Mouse (Mus musculus): ENCODE data around the gene Fignl2.

DNA sequence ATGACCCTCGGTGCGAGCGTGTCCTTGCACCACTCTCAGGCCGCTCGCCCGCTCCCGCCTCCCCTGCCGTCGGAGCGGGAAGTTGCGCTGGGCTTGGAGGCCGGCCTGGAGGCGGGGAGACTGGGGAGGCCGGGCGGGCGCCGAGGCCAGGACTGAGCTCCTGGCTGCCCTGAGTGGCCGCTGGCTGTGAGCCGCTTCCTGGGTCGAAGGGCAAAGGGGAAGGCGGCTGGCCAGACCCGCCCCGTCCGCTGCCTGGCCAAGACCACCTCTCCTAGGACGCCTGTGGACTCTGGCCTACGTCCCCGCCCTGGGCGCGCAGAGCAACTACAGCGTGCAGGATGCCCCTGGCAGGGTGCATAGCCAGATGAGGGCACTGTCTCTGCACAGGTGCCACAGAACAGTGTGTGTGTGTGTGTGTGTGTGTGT, 377 bp upstream of the Fignl2 start:
- TF ChIP-seq ZNF384 (IDR thresholded peaks at IDR 0.05; ENCODE audit: low read depth, low read length): no peak
- no peak for TF ChIP-seq CHD2 (IDR thresholded peaks at IDR 0.05; ENCODE audit: low read depth, low read length)
- TF ChIP-seq MAFK (IDR thresholded peaks at IDR 0.05; ENCODE audit: insufficient read depth, low read depth, low read length): no peak
- no peak for TF ChIP-seq HCFC1 (IDR thresholded peaks at IDR 0.05; ENCODE audit: borderline replicate concordance, insufficient read depth, low read length)
- no peak for TF ChIP-seq ZC3H11A (IDR thresholded peaks at IDR 0.05; ENCODE audit: borderline replicate concordance, low read depth, low read length)

All from ES-E14 (cell line).